Mouse (Mus musculus) brain, embryonic 14.5 days (tissue): ENCODE measurements at regions not wholly inside any gene's neighbourhood (a gene's known extent, or its start where the extent isn't known, plus 50 kb on each side); places are given as distances from the start of the nearest gene placed in this dataset.
A peak's percentile ranks its signal among the peaks of the same experiment; 100 is the strongest.

Source experiments
- DNase-seq: peaks from one replicate; pipeline ENCODE4 v3.0.0-alpha.2; 2011; ENCODE audit warnings: low read depth
- CTCF ChIP-seq: fragments of 200-500 bp; IDR thresholded peaks from 2 replicates; pipeline ENCODE4 v1.5.1; 2012; ENCODE audit warnings: inconsistent platforms, mild to moderate bottlenecking, moderate library complexity, borderline replicate concordance; ENCODE audit not compliant: insufficient read depth, insufficient read length; ENCODE audit errors: extremely low read depth
- POLR2A ChIP-seq: fragments of 200-500 bp; IDR thresholded peaks from 2 replicates; pipeline ENCODE4 v1.6.1; 2012; ENCODE audit warnings: mild to moderate bottlenecking, inconsistent platforms, borderline replicate concordance; ENCODE audit not compliant: poor library complexity, insufficient read depth, insufficient read length, severe bottlenecking; ENCODE audit errors: extremely low read depth

DNA sequence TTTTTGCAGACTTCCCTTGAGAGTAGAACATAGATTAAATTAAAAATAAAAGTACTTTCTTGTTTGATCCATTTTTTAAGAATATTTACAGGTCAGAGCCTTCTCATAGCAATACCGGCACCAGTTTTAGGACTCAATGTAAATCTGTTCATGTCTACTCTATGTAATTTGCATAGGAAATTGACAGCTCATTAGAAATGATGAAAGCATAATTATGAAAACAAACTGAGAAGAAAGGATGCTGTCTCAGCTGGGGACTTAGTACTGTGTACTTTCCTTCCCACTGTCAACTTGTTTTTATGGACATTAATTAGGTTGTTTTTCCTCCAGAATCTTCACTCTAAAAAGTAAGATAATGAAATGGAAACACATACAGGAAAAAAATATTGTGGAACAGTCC is 3344.8 kb upstream of the Gm6569 start:
- peak; percentile 36 for DNase-seq
- TF ChIP-seq POLR2A: no peak
- TF ChIP-seq CTCF: no peak

DNA sequence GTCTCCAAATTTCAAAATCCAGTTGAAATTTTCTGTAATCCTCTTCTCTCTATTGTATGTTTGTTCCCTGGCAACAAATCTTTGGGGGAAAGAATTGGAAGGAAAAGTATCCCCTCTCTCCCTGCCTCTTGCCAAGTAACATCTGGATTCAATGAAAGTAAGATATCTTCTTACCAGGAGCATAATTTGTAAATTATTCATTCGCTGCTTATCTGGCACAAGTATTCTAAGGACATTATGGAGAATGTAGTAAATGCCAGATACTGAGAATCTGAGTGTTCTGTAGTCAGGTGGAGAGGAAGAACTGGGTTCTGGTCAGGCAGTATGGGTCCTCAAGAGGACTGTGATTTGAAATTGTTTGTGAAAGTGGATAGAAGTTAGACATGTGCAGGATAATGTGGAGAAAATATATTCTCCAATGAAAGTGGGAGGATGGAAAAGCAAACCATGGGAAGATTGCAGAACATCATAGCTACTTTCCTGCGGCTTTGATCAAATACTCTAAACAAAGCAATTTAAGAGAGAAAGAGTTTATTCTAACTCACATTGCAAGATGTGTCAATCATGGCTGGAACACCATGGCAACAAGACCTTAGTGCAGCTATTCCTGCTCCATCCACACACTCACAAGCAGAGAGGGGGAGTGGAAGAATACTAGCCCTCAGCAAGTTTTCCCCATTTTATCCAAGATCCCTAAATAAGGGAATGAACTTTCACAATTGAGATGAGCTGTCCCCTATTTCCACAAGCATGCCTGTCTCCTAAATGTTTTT is 3327.1 kb upstream of the Gm6569 start:
- TF ChIP-seq POLR2A (no peak), CTCF (no peak)
- peak; percentile 20 for DNase-seq

DNA sequence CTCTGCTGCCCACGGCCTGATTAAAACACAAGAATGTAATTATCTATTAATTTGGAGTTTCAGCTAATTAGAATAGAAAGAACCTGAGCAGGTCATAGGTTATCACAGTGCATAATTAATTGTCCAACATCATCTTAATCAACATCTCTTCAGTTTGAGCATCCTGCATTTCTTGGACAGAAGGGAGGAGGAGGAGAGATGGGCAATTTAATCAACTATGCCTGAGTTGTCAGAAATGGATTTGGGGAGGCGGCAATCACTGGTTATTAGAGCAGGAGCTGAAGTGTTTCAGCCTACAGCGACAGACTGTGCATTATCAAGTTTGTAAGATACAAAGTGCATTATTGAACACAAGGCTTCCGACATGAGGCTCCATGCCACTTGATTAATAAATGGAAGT is 3313.8 kb upstream of the Gm6569 start:
- TF ChIP-seq POLR2A (no peak), CTCF (no peak)
- DNase-seq: peak; percentile 53

DNA sequence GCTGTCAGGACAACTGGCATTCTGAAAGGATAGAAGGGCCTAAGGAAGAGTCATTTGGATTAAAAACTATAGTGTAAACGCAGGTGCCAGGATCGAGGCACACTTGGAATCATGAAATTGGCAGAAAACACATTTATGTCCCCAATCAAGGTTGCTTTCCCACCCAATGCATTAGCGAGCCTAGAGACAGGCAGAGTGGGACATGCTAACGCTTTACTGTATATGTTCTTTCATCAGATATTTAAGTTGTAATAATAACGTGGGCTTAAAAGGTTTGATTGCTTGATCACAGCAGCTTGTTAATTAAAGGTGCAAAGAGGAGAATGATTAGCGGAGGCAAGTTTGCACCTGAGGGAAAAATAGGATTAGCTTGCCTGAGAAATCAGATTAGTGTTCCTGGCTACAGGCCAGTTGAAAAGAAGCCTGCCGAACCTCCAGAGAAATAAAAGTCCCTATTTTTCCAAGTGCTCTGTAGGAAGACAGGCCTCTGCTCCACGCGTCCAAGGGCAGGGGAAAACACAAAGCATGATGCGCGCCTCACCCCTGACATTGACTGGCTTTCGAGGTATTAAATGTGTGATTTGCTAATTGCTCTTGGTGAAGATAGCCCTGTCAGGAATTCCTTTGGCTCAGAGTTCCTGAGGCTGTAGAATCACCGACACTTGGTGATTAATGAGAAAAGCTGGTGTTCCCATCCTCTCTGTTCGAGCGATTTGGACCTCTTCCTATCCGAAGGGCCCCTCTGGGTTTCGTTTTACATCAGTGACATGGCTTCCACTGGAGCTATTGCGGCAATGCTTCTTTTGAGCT is 3279.4 kb upstream of the Gm6569 start:
- TF ChIP-seq CTCF (no peak), POLR2A (no peak)
- peak; percentile 90 for DNase-seq

DNA sequence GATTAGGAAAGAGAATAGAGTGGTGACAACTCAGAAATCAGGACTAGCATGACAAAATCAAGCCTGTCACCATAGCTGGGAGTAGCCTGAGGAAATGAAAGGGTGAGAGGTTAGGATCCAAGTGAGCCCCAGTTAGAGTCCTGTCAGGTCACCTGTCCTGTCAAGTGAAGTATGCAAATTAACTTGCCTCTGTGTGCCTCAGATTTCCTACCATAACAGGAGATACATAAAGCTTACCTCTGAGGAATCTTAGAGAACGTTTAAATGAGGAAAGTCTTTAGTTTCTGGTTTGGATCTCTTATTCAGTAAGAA is 3278.8 kb upstream of the Gm6569 start:
- DNase-seq: no peak
- TF ChIP-seq CTCF (no peak), POLR2A (no peak)

DNA sequence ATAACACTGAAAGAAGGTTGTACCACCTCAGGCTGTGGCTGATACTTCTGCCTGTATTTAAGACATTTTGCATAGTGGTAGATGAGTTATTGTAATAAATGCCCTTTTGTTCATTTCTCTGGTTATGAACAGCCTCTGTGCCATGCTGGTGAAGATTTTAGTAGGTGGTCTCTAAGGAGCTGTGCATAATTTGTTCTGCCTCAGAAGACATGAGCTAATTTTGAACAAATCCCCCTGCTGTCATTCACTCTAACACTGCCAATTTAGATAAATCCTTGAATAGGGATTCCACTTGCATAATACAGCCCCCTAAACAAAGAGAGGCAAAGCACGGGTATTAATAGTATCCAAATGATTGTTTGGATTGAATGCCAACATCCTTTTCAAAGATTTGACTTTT is 3240.1 kb upstream of the Gm6569 start:
- peak; percentile 85 for DNase-seq
- TF ChIP-seq POLR2A (no peak), CTCF (no peak)

DNA sequence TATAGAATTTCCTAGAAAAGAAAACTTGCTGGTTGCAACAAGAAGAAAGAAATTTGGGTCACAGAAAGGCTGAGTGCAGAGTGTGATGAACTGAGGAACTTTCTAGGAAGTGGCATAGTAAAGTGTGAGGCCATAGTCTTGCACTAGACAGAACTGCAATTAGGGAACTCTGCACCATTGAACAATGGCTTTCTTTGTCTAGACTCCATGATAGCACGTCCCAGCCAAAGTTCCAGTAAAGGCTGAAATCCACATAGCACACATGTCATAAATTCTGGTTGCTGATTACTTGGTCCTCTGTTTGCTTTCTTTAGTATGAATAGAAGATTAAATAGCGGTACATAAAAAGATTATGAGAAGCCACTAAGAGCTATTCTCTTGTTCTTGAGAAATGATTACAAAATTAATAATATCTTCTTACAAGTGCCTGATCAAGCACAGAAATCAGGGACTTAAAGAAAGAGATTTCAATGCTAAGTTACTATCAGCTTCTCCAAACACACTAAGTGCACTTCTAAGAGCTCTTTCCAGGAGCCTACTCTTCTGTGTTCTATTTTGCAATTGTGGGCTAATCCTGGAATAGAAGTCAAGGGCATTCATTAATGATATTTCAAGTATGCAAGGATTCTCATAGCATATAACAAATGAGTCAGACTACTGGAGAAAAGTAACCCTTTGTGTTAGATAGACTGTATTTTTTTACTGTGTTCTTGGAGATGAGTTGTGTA is 3233.4 kb upstream of the Gm6569 start:
- DNase-seq: no peak
- TF ChIP-seq CTCF (no peak), POLR2A (no peak)

DNA sequence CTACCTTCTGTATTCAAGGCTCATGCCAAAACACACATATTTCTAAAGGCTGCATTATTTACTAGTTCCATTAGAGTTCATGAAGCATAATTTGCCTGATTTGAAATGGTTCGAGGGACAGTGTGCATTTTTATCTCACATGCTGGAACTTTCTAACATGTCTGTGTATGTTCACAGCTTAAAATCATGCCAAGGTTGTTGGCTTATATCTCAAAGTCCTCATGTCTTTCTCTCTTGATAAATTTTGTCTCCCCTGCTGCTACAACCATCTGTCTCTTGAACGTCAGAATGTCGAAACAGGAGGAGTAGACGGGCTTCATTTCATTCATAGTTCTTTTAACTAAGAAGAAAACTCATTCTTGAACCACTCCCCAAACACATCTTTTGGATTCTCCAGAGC is 3229.1 kb upstream of the Gm6569 start:
- DNase-seq: peak; percentile 74
- no peak for TF ChIP-seq CTCF
- TF ChIP-seq POLR2A: no peak

DNA sequence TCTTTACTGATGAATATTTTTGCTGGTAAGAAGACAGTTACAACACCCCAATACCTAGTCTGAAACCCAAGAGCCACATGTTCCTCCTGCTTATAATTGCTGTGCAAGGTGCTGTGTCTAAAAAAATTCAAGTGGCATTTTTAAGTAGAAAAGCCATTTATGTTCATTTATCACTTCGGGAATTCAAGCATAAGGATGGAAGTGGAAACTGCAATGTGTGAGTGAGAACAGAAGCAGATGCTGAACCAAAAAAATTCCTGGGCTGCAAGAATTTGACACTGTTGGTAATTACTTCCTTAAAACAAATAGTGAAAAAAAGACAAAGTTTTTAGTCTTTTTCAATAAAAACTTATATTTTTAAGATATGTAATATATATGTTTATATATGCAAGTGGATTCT is 3227.5 kb upstream of the Gm6569 start:
- no peak for TF ChIP-seq CTCF
- TF ChIP-seq POLR2A: no peak
- no peak for DNase-seq

DNA sequence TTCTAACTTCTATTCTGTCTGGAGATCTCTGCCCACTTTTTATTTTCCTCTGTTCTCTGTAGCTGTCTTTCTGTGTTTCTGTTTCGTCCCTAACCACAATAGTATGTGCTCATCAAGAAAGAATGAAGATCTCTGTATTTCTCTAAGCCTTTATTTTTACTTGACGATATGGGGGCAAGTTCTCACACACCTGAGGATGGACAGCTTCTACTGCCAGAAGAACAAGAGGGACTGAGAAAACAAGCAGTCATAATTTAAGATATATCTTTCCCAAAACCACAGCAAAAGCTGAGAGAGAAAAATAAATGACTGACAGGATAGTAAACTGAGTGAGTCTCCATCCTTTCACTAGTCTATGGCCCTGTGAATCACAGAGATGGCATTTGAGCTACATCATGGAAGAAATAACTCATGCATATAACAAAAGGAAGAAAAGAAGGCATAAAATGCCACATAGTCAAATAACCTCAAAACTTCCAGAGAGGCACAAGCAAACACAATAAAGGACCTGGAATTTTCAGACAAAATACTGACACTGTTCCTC is 3216.2 kb upstream of the Gm6569 start:
- no peak for TF ChIP-seq POLR2A
- no peak for DNase-seq

DNA sequence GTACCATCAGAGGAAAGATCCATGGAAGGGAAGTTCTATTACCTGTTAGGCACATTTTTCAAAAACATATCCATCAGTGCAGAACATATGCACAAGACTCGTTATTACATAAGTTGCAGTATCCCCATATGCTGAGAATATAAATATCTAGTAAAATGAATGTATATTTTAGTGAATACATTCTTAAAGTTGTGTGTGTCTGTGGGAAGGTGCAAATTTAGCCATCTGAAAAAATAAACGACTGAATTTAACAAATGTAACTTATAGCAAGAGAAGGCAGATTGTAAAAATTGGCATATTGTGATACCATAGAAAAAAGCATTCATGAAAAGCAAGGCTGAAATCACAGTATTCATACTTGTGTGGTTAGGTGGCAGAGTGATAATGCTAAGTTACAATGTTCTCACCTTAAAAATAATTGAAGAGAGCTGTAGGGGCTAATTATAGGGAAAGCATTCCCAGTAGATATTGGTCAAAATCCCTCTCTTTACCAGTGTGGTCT is 3193.3 kb upstream of the Gm6569 start:
- TF ChIP-seq CTCF (no peak), POLR2A (no peak)
- no peak for DNase-seq
